Mouse (Mus musculus) heart, postnatal 0 days (tissue): ENCODE measurements at regions not wholly inside any gene's neighbourhood (a gene's known extent, or its start where the extent isn't known, plus 50 kb on each side); places are given as distances from the start of the nearest gene placed in this dataset.

Source experiments
- CTCF ChIP-seq: IDR thresholded peaks from 2 replicates; pipeline ENCODE4 v1.5.1; 2016; ENCODE audit warnings: antibody characterized with exemption, control low read depth, low read depth
- EP300 ChIP-seq: IDR thresholded peaks from 2 replicates; pipeline ENCODE4 v1.6.1; 2016; ENCODE audit warnings: antibody characterized with exemption, low read depth

DNA sequence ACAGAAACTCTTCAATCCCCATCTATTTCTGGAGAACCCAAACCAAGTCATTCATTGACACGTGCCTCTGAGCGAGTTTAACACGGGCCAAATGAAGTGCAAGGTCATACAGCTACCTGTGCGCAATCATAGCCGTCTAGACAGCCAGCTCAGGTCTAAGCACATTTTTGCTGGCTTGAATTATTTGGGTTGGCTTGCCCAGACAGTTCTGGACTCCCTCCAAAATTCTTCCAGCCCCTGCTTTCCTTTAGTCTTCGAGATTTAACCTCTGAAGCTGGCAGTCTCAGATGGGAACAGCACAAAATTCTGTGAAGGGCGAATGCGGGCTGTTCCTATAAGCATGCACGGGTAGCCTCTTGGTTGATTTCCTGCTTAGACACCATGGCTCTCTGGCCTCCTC is 347.1 kb downstream of the 1500009L16Rik start:
- TF ChIP-seq EP300: no peak
- no peak for TF ChIP-seq CTCF
